Mouse (Mus musculus): Measurements from ENCODE around the gene Bag1. TPM values are rescaled to one million over a fixed set of nuclear protein-coding genes. Genes with fewer than 3 reads are reported as not detected.

Bag1 gene
- polyA plus RNA-seq, 1 experiment from 2014 or later, result 208 TPM

DNA sequence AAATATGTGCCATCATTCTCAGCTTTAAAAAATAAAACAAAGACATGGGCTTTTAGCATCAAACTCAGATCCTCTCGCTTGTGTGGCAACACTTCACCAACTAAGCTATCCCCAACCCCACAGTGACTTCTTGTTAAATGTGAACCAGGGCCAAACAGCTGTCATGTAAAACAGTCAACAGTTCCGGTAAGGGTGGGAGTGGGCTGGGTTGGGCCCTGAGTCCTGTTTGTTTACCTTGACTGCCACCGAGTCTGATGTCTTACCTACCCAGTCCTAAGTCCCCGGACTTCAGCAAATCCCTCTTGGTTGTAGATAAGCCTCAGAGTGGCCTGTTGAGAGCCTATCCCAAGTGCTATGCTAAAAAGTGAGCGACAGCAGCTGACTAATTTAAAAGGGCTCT, 14.4 kb downstream of the Bag1 start:
- Histone ChIP-seq H3K27me3 (no peaks in the 10 kb centered on the region), H3K9me3 (no peaks in the 10 kb centered on the region), H3K4me1 (no peaks in the 10 kb centered on the region), H3K4me3 (no peak overlapping the region), H3K4me2 (no peak overlapping the region), H3K27ac (no peak overlapping the region), H3K36me3 (peaks cover 51% of the 10 kb centered on the region), H3K9ac (no peak overlapping the region)
- WGBS, result 70% methylated on average over 5 of the region's 5 CpGs
- no peak for ATAC-seq (ENCODE audit: borderline replicate concordance, extremely low read depth, low FRiP score, low TSS enrichment)

DNA sequence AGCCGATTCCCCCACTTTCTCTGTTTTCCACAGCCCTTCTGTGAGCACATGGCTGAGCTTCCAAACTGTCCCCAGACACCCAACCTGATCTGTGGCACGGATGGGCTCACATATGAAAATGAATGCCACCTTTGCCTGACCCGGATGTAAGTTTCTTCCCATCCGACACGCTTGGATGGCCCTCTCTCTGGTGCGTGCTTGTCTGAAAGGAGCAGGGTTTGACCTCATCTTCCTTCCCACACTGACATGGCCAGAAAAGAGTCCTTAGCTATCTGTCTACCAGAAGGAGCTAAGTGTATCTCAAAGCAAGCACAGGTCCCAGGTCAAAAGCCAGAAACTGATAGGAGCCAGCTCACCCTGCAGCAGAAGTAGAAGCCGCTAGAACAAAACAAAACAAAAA, 19.0 kb downstream of the Bag1 start:
- ATAC-seq (ENCODE audit: borderline replicate concordance, extremely low read depth, low FRiP score, low TSS enrichment), result no peak
- no peak overlapping the region for H3K4me3 ChIP-seq
- H3K27me3 ChIP-seq, result no peaks in the 10 kb centered on the region
- H3K4me1 ChIP-seq, result no peaks in the 10 kb centered on the region
- H3K9ac ChIP-seq, result no peak overlapping the region
- no peak overlapping the region for H3K4me2 ChIP-seq
- H3K27ac ChIP-seq, result no peak overlapping the region
- H3K9me3 ChIP-seq, result no peaks in the 10 kb centered on the region
- H3K36me3 ChIP-seq, result peaks cover 15% of the 10 kb centered on the region
- 86% methylated on average over 7 of the region's 7 CpGs for WGBS

DNA sequence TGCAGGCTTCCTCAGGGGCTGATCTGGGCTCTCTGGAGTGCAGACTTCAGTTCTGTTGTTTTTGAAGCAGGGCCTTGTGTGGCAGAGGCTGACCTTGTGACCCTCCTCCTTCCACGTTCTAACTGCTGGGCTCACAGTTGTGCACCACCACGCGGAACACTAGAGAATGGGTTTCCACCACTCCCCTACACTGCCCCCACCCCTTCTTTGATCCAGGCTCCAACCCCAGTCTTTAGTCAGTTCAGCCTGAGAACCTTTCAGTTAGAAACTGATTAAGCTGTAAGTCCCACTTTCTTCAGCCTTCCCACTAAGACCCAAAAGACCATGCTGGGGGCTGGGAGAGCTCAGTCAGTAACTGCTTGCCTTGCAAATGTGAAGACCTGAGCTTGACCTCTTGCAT, 22.5 kb downstream of the Bag1 start:
- no peaks in the 10 kb centered on the region for H3K4me1 ChIP-seq
- H3K4me2 ChIP-seq, result no peak overlapping the region
- no peak overlapping the region for H3K27ac ChIP-seq
- H3K27me3 ChIP-seq, result no peaks in the 10 kb centered on the region
- ATAC-seq (ENCODE audit: borderline replicate concordance, extremely low read depth, low FRiP score, low TSS enrichment), result no peak
- 49% methylated on average over 3 of the region's 3 CpGs for WGBS
- H3K9ac ChIP-seq, result no peak overlapping the region
- H3K36me3 ChIP-seq, result no peaks in the 10 kb centered on the region
- H3K9me3 ChIP-seq, result no peaks in the 10 kb centered on the region
- no peak overlapping the region for H3K4me3 ChIP-seq

DNA sequence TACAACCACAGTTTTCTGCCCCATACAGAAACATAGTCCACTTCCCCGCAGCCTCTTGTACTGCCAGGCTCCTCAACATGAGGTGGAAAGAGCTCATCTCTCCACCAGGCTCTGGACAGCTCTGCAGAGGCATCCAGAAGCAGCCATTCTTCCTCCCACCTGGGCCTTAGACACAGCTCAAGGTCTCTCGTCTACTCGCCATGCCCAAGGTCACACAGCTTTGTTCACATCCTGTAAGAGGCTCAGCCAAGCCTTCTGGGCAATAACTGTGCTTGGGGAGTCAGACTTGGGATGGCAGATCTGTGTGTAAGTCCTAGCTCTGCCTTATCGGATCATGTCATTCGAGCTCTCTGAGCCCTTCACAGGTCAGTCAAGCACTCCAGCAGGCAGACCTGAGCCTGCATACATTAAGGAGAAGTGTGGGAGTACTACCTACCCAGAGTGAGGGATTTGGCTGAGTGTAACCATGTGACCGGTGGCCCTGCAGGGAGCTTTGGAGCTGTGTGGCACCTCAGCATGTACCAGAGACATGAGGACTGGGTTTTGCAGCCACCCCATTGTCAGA, 24.9 kb downstream of the Bag1 start:
- WGBS, result 68% methylated on average over 6 of the region's 6 CpGs
- Histone ChIP-seq H3K4me3 (no peak overlapping the region), H3K27ac (no peak overlapping the region), H3K36me3 (no peaks in the 10 kb centered on the region), H3K9me3 (no peaks in the 10 kb centered on the region), H3K4me1 (no peaks in the 10 kb centered on the region), H3K9ac (no peak overlapping the region), H3K27me3 (no peaks in the 10 kb centered on the region), H3K4me2 (no peak overlapping the region)
- no peak for ATAC-seq (ENCODE audit: borderline replicate concordance, extremely low read depth, low FRiP score, low TSS enrichment)

DNA sequence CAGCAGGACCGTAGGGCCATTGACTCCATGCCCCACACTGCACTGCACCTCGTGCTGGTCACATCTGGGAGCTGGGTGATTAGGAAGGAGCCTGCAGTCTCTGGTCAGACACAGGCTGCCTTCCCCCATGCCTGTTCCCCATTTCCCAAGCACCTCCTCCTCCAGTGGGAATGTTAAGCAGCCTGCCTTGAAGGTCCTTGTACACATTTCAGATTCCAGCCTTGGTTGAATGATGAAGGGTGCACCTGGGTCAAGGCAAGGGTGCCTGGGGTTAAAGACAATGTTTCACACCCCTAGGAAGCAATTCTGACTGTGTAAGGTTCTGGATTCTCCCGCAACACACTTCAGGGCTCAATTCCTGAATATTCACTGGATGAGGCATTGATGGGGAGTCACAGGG, 26.8 kb downstream of the Bag1 start:
- no peaks in the 10 kb centered on the region for H3K27me3 ChIP-seq
- no peak overlapping the region for H3K27ac ChIP-seq
- no peaks in the 10 kb centered on the region for H3K9me3 ChIP-seq
- no peaks in the 10 kb centered on the region for H3K36me3 ChIP-seq
- H3K4me2 ChIP-seq, result no peak overlapping the region
- H3K4me3 ChIP-seq, result no peak overlapping the region
- WGBS, result 54% methylated on average over 3 of the region's 3 CpGs
- no peak overlapping the region for H3K9ac ChIP-seq
- no peaks in the 10 kb centered on the region for H3K4me1 ChIP-seq
- ATAC-seq (ENCODE audit: borderline replicate concordance, extremely low read depth, low FRiP score, low TSS enrichment), result no peak

DNA sequence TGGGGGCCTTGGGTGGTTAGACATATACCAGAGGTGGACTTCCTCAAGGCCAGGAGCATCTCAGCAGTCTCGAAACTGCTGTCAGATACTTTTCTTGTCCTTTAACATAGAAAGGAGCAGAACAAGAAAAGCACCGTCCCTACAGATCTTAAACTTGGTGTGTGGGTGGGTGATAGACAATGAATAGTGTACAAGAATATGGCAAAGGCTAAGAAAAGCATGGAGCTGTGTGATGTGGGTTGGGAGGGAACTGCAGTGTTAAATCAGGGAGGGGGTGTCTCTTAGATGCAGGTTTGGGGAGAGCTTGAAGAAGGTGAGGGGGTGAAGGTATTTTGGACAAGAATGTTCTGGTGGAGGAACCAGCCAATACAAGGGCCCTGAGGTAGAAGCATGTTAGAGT, 27.5 kb downstream of the Bag1 start:
- no peak overlapping the region for H3K9ac ChIP-seq
- 73% methylated on average over 2 of the region's 2 CpGs for WGBS
- no peak for ATAC-seq (ENCODE audit: borderline replicate concordance, extremely low read depth, low FRiP score, low TSS enrichment)
- H3K9me3 ChIP-seq, result no peaks in the 10 kb centered on the region
- no peaks in the 10 kb centered on the region for H3K4me1 ChIP-seq
- H3K36me3 ChIP-seq, result no peaks in the 10 kb centered on the region
- no peak overlapping the region for H3K4me3 ChIP-seq
- no peak overlapping the region for H3K4me2 ChIP-seq
- no peaks in the 10 kb centered on the region for H3K27me3 ChIP-seq
- no peak overlapping the region for H3K27ac ChIP-seq

DNA sequence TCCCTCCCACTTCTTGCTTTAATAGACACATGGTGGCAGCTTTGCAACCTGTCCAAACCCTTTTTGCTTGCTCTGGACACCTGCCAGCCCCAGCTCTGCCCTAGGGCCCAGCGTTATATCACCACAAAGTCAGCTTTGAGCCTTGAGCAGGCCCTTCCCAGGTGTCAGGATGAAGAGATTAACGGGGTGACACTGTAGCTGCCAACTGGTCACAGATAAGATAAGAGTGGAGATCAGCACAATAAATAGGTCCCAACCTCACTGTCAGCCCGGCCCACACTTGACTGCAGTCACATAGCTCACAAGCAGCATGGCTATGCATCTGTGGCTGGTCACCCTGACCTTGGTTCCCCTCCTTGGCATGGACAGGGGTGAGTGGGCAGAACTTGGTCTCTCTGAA, 28.3 kb downstream of the Bag1 start, which contains the start of gene Spink4:
Spink4 (plus strand) TSS at position 268 of the 400 bp plus-strand sequence.
- Histone ChIP-seq H3K27ac (no peak within 1 kb of the TSS), H3K9ac (no peak within 1 kb of the TSS), H3K4me3 (no peak within 1 kb of the TSS), H3K36me3 (no peaks in the 10 kb centered on the region), H3K4me1 (no peaks in the 10 kb centered on the region), H3K27me3 (no peaks in the 10 kb centered on the region), H3K9me3 (no peaks in the 10 kb centered on the region), H3K4me2 (no peak within 1 kb of the TSS)
- WGBS, result 5% methylated on average over 3 of the region's 3 CpGs
- no peak for ATAC-seq (ENCODE audit: borderline replicate concordance, extremely low read depth, low FRiP score, low TSS enrichment)

DNA sequence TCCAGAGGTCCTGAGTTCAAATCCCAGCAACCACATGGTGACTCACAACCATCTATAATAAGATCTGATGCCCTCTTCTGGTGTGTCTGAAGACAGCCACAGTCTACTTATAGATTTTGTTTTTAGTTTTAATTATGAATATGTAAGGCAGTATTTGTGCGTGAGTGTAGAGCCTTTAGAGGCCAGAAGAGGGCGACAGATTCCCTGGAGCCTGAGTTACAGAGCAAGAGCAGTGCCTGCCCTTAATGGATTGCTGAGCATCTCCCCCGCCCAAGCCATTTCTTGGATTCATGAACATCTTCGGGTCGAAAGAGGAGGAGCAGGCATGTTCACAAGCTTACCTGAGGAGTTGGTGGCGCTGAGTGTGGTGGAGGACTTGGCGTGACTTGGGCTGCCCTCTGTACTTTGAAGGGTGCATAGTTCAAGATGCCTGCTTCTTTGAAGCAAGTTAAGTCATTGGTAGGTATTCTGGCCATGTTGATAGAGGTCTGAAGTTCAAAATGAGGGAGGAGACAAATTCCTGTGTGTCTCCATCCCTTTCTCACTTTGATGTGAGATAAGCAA, 31.4 kb downstream of the Bag1 start:
- WGBS, result 91% methylated on average over 7 of the region's 7 CpGs
- H3K27ac ChIP-seq, result no peak overlapping the region
- no peaks in the 10 kb centered on the region for H3K27me3 ChIP-seq
- ATAC-seq (ENCODE audit: borderline replicate concordance, extremely low read depth, low FRiP score, low TSS enrichment), result no peak
- H3K9ac ChIP-seq, result no peak overlapping the region
- H3K4me1 ChIP-seq, result no peaks in the 10 kb centered on the region
- H3K36me3 ChIP-seq, result no peaks in the 10 kb centered on the region
- H3K4me3 ChIP-seq, result no peak overlapping the region
- no peak overlapping the region for H3K4me2 ChIP-seq
- H3K9me3 ChIP-seq, result no peaks in the 10 kb centered on the region

DNA sequence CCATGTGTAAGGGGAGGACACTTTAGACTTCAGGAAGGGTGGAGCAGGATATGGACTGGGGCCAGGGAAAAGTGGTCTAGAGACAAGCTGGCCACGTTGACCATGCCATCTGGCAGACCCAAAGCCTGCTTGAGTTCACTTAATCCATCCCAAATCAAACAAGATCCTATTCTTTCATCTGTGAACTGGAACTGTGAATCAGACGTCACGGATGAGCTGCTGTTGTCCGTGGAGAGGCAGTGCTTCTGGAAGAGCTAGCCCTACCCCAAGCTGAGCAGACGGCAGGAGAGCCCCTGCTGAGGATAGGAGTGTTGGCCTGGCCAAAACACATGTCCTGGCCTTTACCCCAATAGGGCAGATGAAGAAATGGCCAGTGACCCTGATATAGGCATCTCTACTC, 32.1 kb downstream of the Bag1 start:
- H3K9me3 ChIP-seq, result no peaks in the 10 kb centered on the region
- H3K9ac ChIP-seq, result no peak overlapping the region
- H3K4me3 ChIP-seq, result no peak overlapping the region
- no peaks in the 10 kb centered on the region for H3K36me3 ChIP-seq
- H3K4me2 ChIP-seq, result no peak overlapping the region
- whole genome bisulfite sequencing, result 66% methylated on average over 5 of the region's 5 CpGs
- no peak for ATAC-seq (ENCODE audit: borderline replicate concordance, extremely low read depth, low FRiP score, low TSS enrichment)
- H3K4me1 ChIP-seq, result no peaks in the 10 kb centered on the region
- no peaks in the 10 kb centered on the region for H3K27me3 ChIP-seq
- H3K27ac ChIP-seq, result no peak overlapping the region

DNA sequence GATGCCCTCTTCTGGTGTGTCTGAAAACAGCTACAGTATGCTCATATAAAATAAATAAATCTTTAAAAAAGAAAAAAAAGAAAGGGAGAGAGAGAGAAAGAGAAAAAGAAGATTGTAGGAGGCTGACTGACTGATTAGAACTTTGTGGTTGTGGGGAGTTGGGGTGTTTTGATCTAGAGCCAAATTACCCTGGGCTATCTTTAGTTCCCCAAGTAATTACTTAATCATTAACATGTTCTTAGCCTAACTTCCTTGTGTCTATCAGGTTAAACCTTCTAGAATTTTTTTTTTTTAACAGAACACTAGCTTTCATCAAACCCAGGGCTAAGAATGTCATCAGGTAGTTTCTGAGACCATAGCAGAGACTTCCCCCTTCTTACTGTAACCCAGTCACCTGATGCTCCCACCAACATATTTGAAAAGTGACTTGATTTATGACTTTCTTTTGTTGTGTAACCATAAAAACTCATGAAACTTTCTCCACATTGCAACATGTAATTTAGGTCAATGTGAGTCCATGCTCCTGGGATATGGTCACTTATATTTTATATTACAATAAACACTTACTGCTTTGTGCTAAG, 33.7 kb downstream of the Bag1 start:
- Histone ChIP-seq H3K27ac (no peak overlapping the region), H3K9me3 (no peaks in the 10 kb centered on the region), H3K4me1 (no peaks in the 10 kb centered on the region), H3K4me3 (no peak overlapping the region), H3K4me2 (no peak overlapping the region), H3K27me3 (no peaks in the 10 kb centered on the region), H3K9ac (no peak overlapping the region), H3K36me3 (no peaks in the 10 kb centered on the region)
- ATAC-seq (ENCODE audit: borderline replicate concordance, extremely low read depth, low FRiP score, low TSS enrichment), result no peak

DNA sequence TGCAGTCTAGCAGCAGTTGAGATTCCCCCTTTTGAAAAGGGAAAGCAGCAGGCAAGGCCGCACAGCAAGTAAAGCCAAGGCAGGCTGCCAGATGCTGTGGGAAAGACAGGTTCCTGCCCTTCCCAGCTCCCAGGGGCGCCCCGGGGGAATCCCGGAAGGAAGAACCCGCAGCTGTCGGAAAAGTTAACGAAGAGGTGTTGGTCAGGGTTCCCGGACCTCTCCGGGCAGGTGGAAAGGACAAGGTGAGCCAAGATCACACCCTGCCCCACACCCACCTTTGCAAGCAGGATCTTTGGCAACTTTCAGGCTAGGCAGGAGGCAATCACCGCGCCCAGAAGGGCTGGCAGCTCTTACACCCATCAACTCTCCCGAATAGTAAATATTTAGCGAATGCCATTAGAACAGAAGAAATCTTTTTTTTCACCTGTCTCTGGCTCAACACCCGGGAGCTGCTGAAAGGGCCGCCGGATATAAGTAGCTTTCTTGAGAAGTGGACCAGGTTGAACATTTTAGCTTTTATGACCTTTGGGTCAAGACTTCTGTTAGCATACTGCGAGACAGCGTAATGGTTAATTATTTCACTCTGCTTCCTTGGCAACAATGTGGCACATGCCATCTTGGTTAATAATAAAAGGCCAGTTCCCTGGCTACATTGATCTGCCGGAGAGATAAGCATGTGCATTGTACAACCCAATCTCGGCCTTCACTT, 39.7 kb downstream of the Bag1 start:
- Histone ChIP-seq H3K27ac (peak overlapping the region; percentile 86), H3K4me2 (peak overlapping the region; percentile 36)
- peak; percentile 63; the same call in 1 of the 2 replicates for ATAC-seq (ENCODE audit: borderline replicate concordance, extremely low read depth, low FRiP score, low TSS enrichment)

DNA sequence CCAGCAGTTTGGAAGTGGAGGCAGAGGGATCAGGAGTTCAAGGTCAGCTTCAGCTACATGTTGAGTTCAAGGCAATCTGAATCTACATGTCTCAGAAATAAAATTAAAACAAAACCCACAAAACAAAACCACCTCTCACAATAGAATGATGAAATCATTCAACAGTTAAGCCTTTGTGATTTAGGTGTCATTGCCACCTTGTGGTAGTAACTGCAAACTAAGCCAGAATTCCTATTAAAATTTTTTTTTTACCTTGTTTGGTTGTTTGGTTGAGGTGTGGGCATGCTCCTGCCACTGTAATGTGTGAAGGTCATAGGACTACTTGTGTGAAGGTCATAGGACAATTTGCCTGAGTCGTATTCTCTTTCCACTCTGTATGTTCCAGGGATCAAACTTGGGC, 41.8 kb downstream of the Bag1 start:
- Histone ChIP-seq H3K9me3 (no peaks in the 10 kb centered on the region), H3K36me3 (no peaks in the 10 kb centered on the region), H3K4me2 (no peak overlapping the region), H3K27ac (no peak overlapping the region), H3K27me3 (no peaks in the 10 kb centered on the region), H3K9ac (no peak overlapping the region), H3K4me3 (no peak overlapping the region), H3K4me1 (0 out of 2 replicates have a peak, but pooled peaks cover 2% of the 10 kb centered on the region)
- ATAC-seq (ENCODE audit: borderline replicate concordance, extremely low read depth, low FRiP score, low TSS enrichment), result no peak
- 33% methylated on average over 1 of the region's 1 CpGs for WGBS

More for the DNA sequence above, 39.7 kb downstream of the Bag1 start:
- no peaks in the 10 kb centered on the region for H3K9me3 ChIP-seq
- peak overlapping the region; percentile 13; the same call in 1 of the 2 replicates for H3K4me3 ChIP-seq
- 0 out of 2 replicates have a peak, but pooled peaks cover 2% of the 10 kb centered on the region for H3K4me1 ChIP-seq
- H3K27me3 ChIP-seq, result no peaks in the 10 kb centered on the region
- 25% methylated on average over 20 of the region's 20 CpGs for WGBS
- H3K36me3 ChIP-seq, result no peaks in the 10 kb centered on the region
- H3K9ac ChIP-seq, result no peak overlapping the region
